Mouse (Mus musculus) naive thymus-derived CD4-positive, alpha-beta T cell, adult 2 months (primary cell): ENCODE data around the gene Casc1.

Experiments used
- DNase-seq: peaks from one replicate; pipeline ENCODE4 v3.0.0-alpha.2; 2011; ENCODE audit warnings: low read depth

Gene Casc1

GRCm38 (mm10) chr6:145202432-145203125 is 8.2 kb downstream of the Casc1 start:
- DNase-seq: no peak

DNA sequence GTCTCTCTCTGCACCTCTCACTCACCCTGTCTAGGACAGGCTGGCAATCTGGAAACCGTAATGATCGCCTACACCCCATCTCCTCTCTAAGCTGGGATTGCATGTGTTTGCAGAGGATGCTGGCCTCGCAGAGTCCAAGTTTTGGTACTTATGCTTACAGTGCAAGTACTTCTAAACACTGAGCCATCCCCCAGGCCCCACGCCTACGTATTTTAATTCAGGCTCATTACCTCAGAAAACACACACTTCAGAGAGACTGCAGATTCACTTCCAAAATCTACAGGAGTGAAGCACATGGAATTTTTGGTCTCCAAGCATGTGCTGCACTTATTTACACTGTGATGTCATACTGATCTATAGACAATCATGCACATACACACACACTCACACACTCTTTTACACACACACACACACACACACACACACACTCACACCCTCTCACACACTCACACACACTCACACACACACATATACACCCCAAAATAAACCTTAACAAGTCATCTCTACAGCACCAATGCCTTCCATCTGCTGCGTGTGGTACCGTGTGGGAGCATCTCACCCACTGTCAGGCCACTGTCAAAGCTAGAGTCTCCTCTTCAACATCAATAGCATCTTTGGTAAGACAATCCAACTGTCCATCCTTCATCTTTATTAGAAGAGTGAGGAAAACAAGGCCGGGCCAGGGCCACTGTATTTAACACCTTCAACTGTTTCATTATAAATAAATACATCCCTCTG is 12.7 kb downstream of the Casc1 start:
- DNase-seq: no peak

DNA sequence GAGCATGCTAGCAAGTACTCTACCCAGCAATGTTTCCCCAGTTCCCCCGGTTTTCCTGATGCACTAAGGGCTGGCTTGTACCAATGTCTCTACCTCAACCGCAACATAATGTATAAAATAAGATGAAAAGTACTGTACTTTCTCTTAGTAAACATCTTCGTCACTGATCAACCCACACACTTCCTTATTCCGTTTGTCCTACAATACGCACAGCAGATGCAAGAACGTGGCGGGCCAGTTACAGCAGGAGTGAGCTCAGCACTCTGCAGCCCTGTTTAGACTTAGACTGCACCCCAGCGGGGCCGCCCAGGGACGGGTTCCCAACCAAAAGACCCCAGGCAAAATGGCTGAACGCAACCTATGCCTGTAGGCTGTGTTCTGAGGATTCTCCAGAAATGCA is 17.4 kb downstream of the Casc1 start:
- peak; percentile 83 for DNase-seq

- no peak for DNase-seq
Observed at GRCm38 (mm10) chr6:145193038-145193437, 17.8 kb downstream of the Casc1 start.

- DNase-seq: peak; percentile 88
Observed at GRCm38 (mm10) chr6:145187093-145188088, 23.4 kb downstream of the Casc1 start.

DNA sequence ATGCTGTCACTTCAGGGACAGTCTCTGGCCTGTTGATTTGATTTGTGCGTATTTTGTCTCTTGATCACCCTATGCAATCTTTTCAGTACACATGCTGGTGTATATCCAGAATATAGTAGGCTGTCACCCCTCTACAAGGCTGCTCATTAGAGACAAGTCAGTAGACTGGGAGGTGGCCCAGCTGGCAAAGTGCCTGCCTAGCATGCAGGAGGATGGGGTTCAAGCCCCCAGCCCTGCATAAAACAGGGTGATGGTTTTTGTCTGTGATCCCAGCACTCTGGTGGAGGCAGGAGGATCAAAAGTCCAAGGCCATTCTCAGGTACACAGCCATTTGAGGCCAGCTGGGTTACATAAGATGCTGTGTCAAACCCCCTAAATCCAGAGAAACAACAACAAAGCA is 24.7 kb downstream of the Casc1 start:
- DNase-seq: no peak

GRCm38 (mm10) chr6:145182044-145182443 is 28.8 kb downstream of the Casc1 start:
- DNase-seq: no peak

DNA sequence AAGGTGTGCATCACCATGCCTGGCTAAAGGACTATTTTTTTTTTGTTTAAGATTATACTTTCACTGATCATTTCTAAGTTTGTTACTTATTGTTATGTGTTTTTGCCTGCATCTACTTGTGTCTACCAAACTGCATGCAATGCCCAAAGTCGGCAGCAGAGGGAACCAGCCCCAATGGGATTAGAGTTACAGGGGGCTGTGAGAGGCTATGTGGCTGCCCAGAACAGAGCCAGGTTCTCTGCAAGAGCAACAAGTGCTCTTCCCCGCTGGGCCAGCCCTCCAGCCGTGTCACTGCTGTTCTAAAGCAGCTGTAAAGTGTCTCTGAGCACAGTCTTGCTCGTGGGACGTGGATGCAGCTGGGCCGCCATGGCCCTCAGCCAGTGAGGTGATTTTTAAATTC is 31.1 kb downstream of the Casc1 start:
- peak; percentile 76 for DNase-seq

DNA sequence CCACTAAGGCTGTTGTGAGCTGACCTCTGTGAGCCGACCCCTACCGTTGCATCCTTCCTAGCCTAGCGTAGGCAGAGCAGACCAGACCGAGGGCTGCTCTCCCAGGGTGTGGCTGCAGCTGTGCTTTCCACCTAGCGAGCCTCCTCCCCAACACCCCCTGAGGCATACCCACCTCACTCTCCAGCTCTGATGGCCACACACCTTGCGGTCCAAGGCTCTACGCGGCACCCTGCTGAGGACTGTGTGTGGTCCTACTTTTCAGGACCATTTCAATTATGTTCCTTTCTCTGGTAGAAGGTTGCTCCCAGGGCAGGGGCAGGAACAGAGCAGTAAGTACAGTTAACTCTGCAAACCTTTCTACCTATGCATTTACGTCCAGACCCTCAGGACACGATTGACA is 34.3 kb downstream of the Casc1 start:
- DNase-seq: no peak

DNA sequence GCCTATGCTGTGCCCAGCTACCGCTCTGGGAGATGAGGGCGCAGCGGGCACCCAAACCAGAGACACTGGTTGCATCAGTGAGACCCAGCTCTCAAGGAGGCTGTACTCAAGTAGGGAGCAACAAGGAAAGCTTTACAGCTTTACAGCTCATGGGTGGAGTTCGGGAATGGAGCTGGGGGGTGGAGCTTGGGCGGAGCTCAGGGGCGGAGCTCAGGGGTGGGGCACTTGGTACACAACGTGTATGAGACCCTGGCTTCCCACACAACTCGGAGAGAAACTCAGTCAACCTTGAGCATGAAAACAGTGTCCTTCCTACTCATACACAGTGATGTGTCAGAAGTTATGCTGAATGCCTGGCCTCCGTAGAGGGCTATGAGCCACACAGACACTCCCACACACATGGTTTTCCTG is 35.2 kb downstream of the Casc1 start:
- no peak for DNase-seq

- DNase-seq: no peak
Observed at GRCm38 (mm10) chr6:145173781-145174191, 37.0 kb downstream of the Casc1 start.

DNA sequence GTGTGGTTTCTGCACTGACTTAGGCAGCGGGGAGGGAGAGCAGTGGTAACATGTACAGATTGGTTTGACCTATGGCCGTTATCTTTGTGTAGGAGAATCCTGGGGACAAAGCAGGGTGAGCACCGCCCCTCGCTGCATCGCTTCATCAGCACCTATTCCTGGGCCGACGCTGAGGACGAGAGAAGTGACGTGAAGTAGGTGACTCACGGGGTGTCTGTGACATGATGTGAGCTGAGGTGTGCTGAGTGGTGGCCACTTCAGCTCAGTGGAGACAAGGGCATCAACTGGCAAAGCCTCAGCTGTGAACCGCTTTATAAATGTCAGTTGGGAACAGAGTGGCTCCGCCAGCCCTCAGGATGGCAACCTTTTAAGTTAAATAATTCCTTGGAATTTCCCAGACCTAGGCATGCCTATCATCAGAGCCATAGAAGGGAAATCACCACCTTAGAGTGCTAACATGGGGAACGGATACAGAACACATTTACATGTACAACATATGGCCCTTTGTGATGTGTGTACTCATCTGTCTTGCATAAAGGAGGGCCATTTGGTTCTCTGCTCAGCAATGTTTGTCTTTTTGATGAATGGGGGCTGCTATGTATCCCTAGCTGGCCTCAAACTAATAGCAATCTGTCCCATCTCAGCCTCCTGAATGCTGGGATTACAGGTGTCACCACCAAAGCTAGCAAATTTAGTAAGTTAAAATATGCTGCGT is 38.8 kb downstream of the Casc1 start:
- DNase-seq: no peak

GRCm38 (mm10) chr6:145160581-145160980 is 50.2 kb downstream of the Casc1 start:
- DNase-seq: no peak

GRCm38 (mm10) chr6:145158619-145159018 is 52.2 kb downstream of the Casc1 start:
- peak; percentile 55 for DNase-seq

DNA sequence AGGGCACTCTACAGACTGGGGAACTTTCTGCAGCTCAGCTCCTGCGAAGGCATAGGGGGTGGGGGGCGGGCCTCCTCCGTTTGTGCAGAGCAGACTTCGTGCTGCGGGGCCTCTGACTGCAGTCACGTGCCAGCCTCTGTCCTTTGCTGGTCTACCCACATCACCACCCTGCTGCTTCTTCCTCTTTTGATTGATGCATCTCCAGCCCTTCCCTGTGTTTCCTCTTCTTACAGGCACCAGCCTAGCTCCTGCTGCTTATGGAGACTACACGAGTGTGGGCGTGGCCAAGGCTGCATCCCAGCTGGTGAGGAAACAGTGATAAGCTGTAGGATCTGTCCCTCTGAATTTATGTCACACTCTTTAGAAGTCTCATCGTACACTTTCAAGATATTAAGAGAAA is 61.8 kb downstream of the Casc1 start:
- no peak for DNase-seq

- no peak for DNase-seq
Observed at GRCm38 (mm10) chr6:145147716-145148115, 63.1 kb downstream of the Casc1 start.

GRCm38 (mm10) chr6:145145173-145145572 is 65.6 kb downstream of the Casc1 start:
- no peak for DNase-seq

DNA sequence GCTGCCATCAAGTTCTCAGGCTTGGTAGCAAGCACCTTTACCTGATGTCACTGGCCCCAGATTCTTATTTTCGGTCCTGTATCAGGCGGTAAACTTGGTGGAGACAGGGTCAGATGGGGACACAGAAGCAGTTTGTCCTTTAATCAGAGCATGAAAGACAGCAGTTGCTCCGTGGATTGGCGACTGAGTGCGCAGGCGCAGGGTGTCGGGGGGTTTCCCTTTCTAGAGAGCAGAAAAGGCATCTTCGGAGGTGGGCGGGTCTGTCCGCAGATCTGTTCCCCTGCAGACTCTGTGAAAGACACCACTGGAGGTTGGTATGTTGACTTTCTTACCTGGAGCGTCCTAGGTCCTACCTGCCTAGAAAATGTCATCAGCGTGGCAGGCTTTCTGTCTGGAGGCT is 69.0 kb downstream of the Casc1 start:
- DNase-seq: no peak

DNA sequence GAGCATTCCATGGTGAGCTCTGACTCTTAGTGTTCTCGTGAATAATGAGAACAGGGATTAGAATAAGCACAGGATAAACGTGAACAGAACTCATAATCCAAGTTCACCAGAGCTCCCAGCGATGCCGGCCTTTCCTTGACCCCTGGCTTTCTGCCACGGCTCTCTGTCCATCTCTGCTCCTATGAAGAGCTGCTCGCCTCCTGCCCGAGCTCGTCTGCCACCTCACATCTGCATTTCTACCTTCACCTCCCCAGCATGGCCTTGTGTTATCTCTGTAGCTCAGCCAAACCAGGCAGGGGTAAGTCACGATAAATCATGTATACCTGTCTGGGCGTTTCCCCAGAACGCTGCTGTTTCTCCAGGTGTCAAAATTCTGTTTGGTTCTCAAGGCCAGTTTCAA is 70.1 kb downstream of the Casc1 start:
- DNase-seq: no peak

DNA sequence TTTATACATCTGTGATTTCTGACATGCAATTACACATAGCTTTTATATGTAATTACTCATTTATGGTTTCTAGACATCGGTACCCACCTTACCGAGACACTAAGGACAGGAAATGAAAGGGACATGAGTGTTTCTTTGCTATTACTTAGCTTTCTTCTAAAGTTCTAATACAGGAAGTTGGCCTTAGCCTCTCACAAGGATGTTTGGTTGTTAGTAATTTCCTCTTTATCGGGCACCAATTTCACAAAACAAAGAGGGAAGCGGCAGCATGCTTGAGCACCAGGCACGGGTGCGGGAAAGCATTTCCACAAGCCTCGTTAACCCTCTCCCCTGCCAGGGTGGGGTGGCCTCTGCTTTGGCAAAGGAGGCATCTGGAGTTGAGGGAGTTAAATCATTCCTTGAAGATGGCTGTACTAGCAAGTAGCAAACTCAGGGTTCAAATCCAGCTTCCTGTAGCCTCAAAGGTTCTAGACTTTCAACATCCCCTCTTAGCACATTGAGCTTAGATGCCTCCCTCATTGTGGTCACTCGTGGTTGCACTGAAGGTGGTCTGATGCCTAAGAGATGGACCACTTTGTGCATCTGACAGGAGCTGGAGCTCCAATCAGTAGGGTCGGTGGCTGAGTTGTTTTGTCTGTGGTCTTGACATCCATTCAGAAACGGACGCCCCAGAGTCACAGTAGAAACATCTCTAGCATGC is 70.9 kb downstream of the Casc1 start:
- no peak for DNase-seq

GRCm38 (mm10) chr6:145139236-145139635 is 71.6 kb downstream of the Casc1 start:
- no peak for DNase-seq
